Mouse (Mus musculus) left cerebral cortex, postnatal 14 days (tissue): ENCODE data around the gene Slc22a14. TPM values are rescaled to one million over a fixed set of nuclear protein-coding genes. Genes with fewer than 3 reads are reported as not detected.

Experiments used
- DNase-seq, 2 experiments: peaks; one replicate each; pipeline ENCODE4 v3.0.0; 2021 to 2022; ENCODE audit warnings: low spot score in 2 of 2, mixed read lengths in 1 of 2
- intact Hi-C: fragments of 180-260 bp; cut with DNase I; formaldehyde crosslinking; loops from one replicate; pipeline ENCODE4 v1.15.1; 2025
- total RNA-seq, 2 experiments: library from RNA; stranded (reverse); gene quantifications; 2 replicates each; pipeline ENCODE4 v1.2.3; 2021

Slc22a14 gene
- total RNA-seq, 2 experiments from 2014 or later = not detected

- intact Hi-C loops = loop anchor here (5.0 kb wide), 1 partner anchor 268 kb away; no protein-coding TSS in a partner anchor
- DNase-seq = no peak
Observed at GRCm38 (mm10) chr9:119158861-119159260, 206.5 kb downstream of the Slc22a14 start, which contains the start of gene Gm47289. TSS of gene Gm47289 (plus strand) at chr9:119159161.

DNA sequence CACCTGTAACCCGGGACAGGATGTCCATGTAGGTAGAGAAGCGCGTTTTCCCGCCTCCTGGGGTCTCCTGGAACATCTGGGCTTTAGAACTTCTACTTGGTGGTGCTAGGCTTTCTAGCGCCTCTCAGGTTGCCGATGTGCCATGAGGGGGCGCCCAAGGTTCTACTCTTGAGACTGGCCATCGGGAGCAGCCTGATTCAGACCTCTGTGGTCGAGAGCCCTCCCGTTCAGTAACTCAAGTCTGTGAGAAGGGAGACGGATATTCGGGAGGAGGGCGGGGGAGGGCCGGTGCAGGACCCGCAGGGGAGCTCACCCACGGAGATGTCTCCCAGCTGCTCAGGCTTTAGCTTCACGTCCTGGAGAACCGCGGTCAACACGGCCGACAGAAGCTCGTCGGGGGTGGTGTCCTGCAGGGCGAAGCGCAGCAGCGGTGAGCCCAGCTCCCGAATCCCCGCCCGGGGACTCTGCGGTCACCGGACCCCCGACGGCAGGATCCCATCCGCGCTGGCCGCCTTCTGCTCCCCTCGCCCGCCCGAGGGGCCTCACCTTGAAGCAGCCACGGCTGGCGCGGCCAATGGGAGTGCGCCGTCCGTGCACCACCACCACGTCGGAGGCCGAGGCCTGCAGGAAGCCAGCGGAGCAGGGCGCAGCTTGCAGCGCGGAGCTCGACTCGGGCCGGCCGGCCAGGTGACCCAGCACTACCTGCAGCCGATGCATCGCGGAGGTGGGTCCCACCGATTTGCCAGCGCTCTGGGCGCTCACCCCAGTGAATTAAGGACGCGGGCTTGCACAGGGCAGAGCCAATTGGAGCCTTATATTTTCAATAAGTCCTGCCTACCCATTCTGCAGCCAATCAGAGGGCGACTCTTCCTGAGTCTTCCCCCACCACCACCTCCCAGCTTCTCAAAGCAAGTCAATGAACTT, 208.8 kb downstream of the Slc22a14 start, which contains the start of gene Acaa1b:
Gene Acaa1b (minus strand): TSS at position 816 of the 924 bp plus-strand sequence.
- intact Hi-C loops = loop anchor here (5.0 kb wide), 1 partner anchor 271 kb away; no protein-coding TSS in a partner anchor
- DNase-seq = peak; percentile 70 to 77

DNA sequence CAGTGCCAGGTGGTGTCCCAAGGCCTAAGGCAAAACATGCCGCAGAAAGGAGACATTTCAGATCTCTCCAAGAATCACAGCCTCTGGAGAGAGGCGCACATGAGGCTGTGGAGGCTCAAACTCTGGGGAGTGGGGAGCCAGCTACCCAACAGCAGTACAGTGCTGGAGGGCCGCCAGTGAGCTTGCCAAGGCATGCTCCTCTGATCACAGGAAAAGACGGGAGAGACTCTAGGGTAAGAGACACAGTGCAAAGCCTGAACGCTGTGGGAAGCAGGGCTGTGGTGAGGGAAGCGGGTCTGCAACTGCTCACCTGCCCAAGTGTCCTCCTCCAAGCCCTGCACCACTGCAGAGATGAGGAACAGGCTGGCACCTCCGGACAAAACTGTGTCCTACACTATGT, 209.5 kb downstream of the Slc22a14 start:
- intact Hi-C loops = loop anchor here (5.0 kb wide), 1 partner anchor 271 kb away; no protein-coding TSS in a partner anchor
- DNase-seq = no peak

- intact Hi-C loops = loop anchor here (5.0 kb wide), 1 partner anchor 272 kb away; no protein-coding TSS in a partner anchor
- no peak for DNase-seq
Observed at GRCm38 (mm10) chr9:119155416-119155815, 209.9 kb downstream of the Slc22a14 start.

DNA sequence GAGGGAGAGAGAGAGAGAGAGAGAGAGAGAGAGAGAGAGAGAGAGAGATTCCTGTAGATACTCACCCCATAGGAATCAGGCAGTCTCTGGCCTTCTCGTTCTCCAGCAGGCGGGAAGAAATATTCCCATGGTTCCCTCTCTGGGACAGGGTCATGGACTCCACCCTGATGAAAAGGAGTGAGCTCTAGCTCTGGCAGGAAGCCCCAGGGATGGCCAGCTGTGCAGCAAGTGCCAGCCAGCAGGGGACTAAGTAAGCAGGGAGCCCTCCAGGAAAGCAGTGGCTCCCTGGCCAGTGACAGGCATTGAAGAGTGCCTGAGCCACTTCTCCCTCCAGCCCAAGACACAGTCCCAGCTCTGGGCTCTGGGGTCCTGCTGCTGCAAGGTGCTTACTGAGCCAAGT, 213.6 kb downstream of the Slc22a14 start:
- intact Hi-C loops = no loop called here
- DNase-seq = no peak

GRCm38 (mm10) chr9:119149601-119150000, 215.8 kb downstream of the Slc22a14 start:
- intact Hi-C loops = no loop called here
- DNase-seq = no peak

GRCm38 (mm10) chr9:119146098-119146770, 219.1 kb downstream of the Slc22a14 start:
- intact Hi-C loops = no loop called here
- DNase-seq = no peak

GRCm38 (mm10) chr9:119145638-119146037, 219.7 kb downstream of the Slc22a14 start:
- intact Hi-C loops = no loop called here
- no peak for DNase-seq

DNA sequence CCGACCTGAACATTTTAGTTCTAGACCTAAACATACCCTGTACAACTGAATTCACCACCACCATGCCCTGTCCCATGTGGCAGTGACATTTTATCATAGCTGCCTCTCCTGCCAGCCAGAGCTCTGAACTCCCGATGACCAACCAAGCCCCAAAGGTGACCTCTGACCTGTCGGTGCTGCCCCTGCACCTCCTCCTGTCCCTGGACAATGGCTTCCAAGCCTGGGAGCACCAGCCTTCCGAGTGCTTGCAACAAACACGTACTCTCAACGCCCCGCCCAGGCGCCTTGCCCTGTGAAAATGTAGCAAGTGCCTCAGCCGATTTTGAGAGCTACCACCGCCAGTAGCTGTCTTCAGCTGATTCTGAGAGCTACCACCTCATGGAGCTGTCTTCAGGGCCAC, 220.2 kb downstream of the Slc22a14 start:
- DNase-seq = no peak
- intact Hi-C loops = no loop called here

DNA sequence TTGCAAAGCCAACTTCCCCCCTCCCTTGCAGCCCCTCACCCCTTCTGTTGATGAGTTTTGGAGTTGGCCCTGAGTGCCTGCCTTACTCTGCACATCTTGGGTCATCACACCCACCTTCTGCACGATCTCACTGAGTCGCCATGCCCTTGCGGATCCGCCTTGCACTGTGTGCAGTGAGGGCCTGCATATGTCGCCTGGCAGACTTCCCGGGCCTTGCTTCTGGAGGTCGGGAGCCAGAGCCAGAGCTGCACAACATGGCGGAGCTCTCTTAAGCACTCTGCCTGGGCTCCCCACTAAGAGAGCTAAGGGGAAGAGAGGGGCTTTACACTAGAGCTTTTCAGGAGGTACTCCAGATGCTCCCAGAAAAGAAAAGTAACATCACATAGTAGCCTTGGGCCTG, 220.7 kb downstream of the Slc22a14 start:
- intact Hi-C loops = no loop called here
- DNase-seq = no peak

- intact Hi-C loops = no loop called here
- no peak for DNase-seq
Observed at GRCm38 (mm10) chr9:119143372-119143771, 222.0 kb downstream of the Slc22a14 start.

DNA sequence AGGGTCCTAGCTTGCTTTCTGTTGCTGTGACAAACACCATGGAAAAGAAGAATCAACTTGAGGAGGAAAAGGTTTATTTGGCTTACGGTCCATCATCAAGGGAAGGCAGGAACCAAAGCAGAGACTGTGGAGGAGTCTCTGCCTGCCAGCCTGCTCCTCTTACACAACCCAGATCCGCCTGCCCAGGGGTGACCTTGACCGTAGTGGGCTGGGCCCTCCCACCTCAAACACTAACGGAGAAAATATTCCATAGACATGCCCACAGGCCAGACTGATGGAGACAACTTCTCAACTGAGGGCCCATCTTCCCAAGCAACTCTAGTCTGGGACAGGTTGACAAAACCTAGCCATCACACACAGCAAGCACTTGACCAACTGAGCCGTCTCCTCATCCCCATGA, 223.3 kb downstream of the Slc22a14 start:
- no peak for DNase-seq
- intact Hi-C loops = no loop called here

DNA sequence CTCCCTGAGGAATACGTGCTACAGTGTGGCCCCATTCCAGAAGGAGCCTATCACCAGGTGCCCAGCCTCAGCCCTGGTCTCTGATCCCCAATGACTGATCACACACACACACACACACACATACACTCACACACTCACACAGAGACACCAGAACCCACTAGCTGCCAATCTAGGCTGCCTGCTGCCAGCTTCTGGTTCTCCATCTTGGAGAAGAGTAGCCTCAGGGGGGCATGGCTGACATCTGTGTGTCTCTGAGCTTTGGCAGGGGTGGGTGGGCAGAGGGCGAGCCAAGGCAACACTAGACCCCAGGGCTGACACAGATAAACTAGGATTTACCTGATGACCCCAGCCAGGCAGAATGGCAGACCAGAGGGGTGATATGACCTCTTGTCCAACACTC, 226.5 kb downstream of the Slc22a14 start:
- DNase-seq = no peak
- intact Hi-C loops = no loop called here

DNA sequence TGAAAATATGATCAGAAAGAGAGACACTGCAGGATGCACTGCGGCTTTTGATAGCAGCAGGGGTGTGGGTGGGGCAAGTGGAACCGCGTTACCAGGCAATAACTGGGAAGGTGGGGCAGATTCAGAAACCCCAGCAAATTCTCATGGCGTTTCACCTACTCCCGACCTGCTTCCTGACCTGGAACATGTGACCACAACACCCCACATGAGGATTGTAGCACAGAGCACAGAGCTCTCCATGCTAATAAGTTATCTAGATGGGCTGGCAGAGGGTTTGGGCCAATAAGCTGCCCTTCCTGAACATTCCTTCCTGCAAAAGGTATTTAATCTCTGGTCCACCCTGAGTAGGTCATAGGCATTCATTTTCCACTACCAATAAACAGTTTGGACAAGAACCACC, 234.7 kb downstream of the Slc22a14 start:
- intact Hi-C loops = no loop called here
- DNase-seq = no peak

DNA sequence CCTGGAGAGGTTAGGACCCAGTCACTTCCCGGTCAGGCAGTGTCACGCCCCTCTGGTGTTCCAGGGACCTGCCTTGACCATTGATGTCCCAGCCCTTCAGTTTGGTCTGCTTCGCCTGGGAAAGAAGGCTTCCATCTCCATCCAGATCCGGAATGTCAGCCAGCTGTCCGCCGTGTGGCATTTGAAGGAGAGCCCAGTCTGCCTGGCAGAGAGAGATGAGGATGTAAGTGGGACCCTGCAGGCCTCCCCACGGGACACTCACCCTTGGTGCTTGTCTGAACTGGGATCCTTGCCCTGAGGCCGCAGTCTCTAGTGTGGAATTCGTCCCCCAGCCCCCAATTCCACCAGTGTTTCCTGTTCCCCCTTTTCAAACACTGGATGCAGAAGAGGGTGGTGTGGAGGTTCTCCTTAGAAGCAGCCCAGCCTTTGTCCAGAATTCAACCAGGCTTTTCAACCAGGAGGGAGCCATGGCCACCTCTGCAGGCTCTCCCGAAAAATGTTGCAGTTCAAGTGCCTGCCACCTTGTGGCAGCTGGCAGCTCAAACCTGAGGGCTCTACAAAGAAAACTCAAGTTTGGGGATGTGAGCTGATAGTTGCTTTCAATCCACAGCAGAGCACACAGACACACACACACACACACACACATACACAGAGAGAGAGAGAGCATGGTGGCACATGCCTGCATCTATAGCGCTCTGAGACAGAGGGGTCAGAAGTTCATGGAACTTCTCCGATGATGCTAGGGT, 236.7 kb downstream of the Slc22a14 start:
- intact Hi-C loops = no loop called here
- DNase-seq = peak in 1 of 2 experiments; percentile 30

GRCm38 (mm10) chr9:119122596-119123369, 242.6 kb downstream of the Slc22a14 start:
- intact Hi-C loops = no loop called here
- no peak for DNase-seq

DNA sequence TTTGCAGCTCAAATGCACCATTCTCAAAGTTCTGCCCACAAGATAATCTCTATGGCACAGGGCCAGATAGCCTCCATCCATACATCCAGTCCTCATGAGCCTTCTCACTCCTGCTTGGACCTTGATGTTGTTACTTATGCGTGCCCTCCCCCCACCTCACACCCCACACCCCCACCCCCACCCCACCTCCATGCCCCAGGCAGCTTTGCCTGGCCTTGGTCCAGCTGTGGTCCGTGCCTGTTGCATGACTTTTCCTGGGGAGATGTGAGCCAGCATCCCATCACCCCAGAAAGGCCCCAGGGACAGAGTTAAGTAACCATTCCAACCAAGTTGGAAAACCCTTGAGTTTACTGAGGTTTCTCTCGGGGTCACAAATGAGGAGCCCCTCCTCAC, 245.2 kb downstream of the Slc22a14 start:
- DNase-seq = no peak
- intact Hi-C loops = no loop called here
